Mouse (Mus musculus) small intestine, adult 2 months (tissue): ENCODE data around the gene Mtfp1. TPM values are rescaled to one million over a fixed set of nuclear protein-coding genes. Genes with fewer than 3 reads are reported as not detected.

Experiments
- H3K27ac ChIP-seq: fragments of 200-500 bp; 2 replicates; pipeline ENCODE4 v1.5.1; 2012; ENCODE audit warnings: low read depth, low read length, control low read depth, inconsistent platforms; ENCODE audit not compliant: insufficient read depth
- H3K27me3 ChIP-seq: fragments of 200-500 bp; 2 replicates; pipeline ENCODE4 v1.6.1; 2012; ENCODE audit warnings: mild to moderate bottlenecking, moderate library complexity, low read length, inconsistent platforms; ENCODE audit not compliant: control insufficient read depth, insufficient read depth
- H3K36me3 ChIP-seq: fragments of 200-500 bp; 2 replicates; pipeline ENCODE4 v1.6.1; 2012; ENCODE audit warnings: mild to moderate bottlenecking, low read length, control low read depth, inconsistent platforms; ENCODE audit not compliant: control insufficient read depth, insufficient read depth
- H3K4me1 ChIP-seq: fragments of 200-500 bp; 2 replicates; pipeline ENCODE4 v1.6.1; 2012; ENCODE audit warnings: low read length, inconsistent platforms, mixed read lengths; ENCODE audit not compliant: control insufficient read depth, insufficient read depth, insufficient read length
- H3K4me3 ChIP-seq: fragments of 200-500 bp; 2 replicates; pipeline ENCODE4 v1.5.1; 2012; ENCODE audit warnings: low read depth, mild to moderate bottlenecking, control low read depth, inconsistent platforms, low read length, moderate library complexity
- CTCF ChIP-seq: fragments of 200-500 bp; IDR thresholded peaks from 2 replicates; pipeline ENCODE4 v1.5.1; 2012; ENCODE audit warnings: low read depth, mild to moderate bottlenecking, control low read depth, inconsistent platforms, low read length, moderate library complexity, mixed read lengths; ENCODE audit not compliant: insufficient replicate concordance, insufficient read length; ENCODE audit errors: extremely low read depth
- POLR2A ChIP-seq: fragments of 200-500 bp; IDR thresholded peaks from 2 replicates; pipeline ENCODE4 v1.6.1; 2012; ENCODE audit warnings: low read depth, mild to moderate bottlenecking, control low read depth, inconsistent platforms, low read length, moderate library complexity
- WGBS: fragments of 180-500 bp; shearing (Covaris S2); methylation state at CpG from one replicate; pipeline ENCODE4 v1.1.7; 2018; 5-methylcytosine and 5-hydroxymethylcytosine counted together
- polyA plus RNA-seq: library from polyadenylated mRNA; depleted of rRNA; stranded (reverse); fragments of >200 nt; gene quantifications from 2 replicates; pipeline ENCODE4 v1.2.3, GENCODE M21; 2012

Gene Mtfp1
- polyA plus RNA-seq, 1 experiment = 26.6 TPM

DNA sequence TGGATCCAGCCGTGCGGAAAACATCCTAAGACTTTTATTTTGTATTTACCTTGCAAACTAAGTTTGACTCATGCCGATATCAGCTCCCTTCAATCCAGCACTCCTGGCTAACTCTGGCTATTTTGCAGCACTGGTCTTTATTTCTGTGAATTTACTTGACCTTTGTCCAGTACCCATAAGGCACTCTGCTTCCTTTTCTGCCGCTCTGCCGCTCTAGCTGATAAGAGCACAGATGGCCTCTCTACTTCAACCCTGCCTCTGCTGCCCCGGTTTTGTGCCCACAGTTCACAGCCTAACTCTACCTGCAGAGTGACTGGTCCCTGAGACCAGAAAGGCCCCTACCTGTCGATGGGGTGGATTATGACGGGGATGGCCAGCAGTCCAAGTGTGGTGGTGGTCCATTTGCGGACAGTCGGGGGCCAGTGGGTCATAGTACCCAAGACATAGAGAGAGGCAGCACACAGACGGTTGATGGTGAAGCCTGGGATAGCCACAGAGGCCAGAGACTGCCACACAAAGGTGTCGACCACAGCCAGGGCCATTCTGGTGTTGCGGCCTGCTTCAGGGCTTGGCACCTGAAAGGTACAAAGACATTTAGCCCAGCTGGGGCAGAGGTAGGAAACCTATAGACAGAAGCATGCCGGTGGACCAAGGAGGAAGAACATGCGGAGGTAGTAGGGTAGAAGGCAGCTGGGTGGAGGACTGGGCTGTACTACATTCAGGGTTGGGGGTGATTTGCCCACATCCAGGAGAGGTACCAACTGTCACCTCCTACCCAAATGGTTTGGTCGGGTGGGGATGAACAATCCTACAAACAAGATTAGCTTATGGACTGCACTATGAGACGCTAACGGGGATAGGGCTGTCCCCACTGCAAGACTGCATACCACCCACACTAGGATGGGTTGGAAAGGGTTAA is 1.5 kb downstream of the Mtfp1 start:
- H3K27ac ChIP-seq = peak overlapping the region; percentile 97

DNA sequence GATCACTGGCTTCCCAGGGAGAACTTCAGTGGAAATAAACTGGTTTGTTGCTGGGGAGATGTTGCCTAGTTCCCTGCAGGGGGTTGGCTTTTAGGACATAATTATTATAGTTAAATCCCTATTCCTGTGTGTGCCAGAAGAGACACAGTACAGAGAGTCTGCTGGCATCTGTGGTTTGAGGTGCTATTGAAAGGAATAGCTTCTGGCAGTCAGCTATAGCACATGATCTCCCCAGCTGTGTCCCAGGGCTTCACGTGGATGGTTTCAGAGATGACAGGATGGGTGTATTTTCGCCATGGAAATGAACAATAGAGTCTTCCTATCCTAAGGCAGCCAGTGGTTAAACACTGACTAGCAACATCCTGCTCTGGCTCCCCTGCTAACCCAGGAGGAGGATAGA is 8.0 kb downstream of the Mtfp1 start:
- no peaks in the 10 kb centered on the region for H3K27me3 ChIP-seq
- 67% methylated on average over 2 of the region's 2 CpGs for WGBS
- no peak for TF ChIP-seq CTCF
- TF ChIP-seq POLR2A = no peak
- H3K36me3 ChIP-seq = peaks cover 15% of the 10 kb centered on the region
- H3K4me1 ChIP-seq = no peaks in the 10 kb centered on the region
- H3K27ac ChIP-seq = no peak overlapping the region
- H3K4me3 ChIP-seq = no peak overlapping the region

More for the DNA sequence above, 1.5 kb downstream of the Mtfp1 start:
- Histone ChIP-seq H3K4me3 (peak overlapping the region; percentile 92), H3K36me3 (peaks cover 16% of the 10 kb centered on the region), H3K4me1 (peaks cover 20% of the 10 kb centered on the region), H3K27me3 (no peaks in the 10 kb centered on the region)
- TF ChIP-seq POLR2A = no peak
- no peak for TF ChIP-seq CTCF
- 32% methylated on average over 18 of the region's 18 CpGs for WGBS

DNA sequence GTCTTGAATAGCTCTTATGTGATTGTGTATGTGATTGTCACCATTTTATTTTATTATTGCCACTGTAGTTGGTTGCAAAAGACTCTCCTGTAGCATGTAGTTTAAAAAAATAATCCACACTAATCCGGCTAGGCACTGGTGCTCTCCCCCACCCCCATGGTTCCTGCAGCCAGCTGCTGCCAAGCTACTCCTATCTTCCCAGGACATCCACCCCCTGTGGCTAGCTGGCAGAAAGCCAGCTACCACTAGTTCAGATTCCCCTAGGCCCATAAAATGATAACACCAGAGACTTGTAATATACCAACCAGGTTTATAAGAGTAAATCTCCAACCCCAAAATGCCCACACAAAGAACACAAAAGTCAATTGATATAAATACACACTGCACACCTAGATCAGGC is 9.0 kb downstream of the Mtfp1 start:
- H3K27me3 ChIP-seq = no peaks in the 10 kb centered on the region
- no peak overlapping the region for H3K27ac ChIP-seq
- TF ChIP-seq POLR2A (no peak), CTCF (no peak)
- 19% methylated on average over 1 of the region's 1 CpGs for WGBS
- H3K4me3 ChIP-seq = no peak overlapping the region
- H3K4me1 ChIP-seq = no peaks in the 10 kb centered on the region
- peaks cover 7% of the 10 kb centered on the region for H3K36me3 ChIP-seq

DNA sequence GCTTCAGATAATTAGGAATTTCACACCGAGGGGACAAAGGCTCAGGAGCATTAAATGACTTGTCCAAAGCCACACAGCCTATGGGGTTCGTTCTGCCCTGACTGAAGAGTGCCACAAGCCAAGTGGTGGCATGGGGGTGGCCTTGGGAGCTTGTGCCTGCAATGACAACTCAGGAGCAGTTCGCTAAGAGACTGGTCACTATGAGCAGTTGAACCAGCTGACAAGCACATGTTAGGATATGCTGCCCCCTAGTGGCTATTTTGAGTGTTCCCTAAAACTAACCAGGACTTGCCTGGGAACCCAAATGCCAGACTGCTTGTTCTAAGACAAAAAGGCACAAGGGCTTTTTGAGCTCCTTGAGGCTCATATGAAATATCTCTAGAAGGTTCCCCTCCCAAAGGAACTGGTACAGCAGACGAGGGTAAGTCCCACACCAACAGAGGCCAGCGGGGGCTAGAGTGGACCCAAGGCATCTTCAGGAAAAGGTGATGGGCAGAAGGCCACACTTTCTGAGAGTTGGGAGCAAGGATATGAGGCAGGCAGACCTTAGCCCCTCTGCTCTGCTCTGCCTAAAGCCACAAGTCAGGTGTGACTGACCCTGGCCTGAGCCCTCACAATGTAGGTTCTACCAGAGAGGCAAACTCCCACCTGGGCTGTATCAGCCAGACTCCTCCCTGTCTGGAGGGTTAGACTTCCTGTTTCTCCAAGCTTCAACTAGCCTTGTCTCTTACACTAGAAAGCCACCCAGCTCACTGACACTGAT is 11.7 kb downstream of the Mtfp1 start:
- no peaks in the 10 kb centered on the region for H3K27me3 ChIP-seq
- no peak overlapping the region for H3K4me3 ChIP-seq
- 43% methylated on average over 5 of the region's 5 CpGs for whole genome bisulfite sequencing
- H3K4me1 ChIP-seq = no peaks in the 10 kb centered on the region
- H3K27ac ChIP-seq = no peak overlapping the region
- TF ChIP-seq CTCF (peak; percentile 51; the same call in 1 of the 2 replicates), POLR2A (no peak)
- no peaks in the 10 kb centered on the region for H3K36me3 ChIP-seq

DNA sequence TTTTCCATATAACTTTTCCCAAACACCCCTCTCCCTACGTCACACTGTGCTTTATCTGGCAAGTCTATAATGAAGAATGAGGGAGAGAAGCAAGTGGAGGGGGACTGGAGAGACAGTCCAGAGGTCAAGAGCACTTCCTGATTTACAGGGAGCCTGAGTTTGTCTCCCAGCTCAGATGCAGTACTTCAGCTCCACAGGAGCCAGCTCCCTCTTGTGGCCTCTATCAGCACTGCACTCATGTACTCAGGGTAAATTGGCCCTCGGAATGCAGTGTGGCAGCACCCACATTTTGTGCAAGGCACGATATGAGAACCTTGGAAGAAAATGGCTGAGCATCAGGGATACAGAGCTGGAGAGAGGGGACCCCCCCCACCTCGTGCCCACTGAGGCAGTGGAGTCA is 15.0 kb downstream of the Mtfp1 start:
- H3K4me3 ChIP-seq = no peak overlapping the region
- H3K27ac ChIP-seq = no peak overlapping the region
- no peaks in the 10 kb centered on the region for H3K36me3 ChIP-seq
- H3K4me1 ChIP-seq = no peaks in the 10 kb centered on the region
- TF ChIP-seq CTCF (peak; percentile 87; the same call in 1 of the 2 replicates), POLR2A (no peak)
- H3K27me3 ChIP-seq = no peaks in the 10 kb centered on the region
- 6% methylated on average over 4 of the region's 4 CpGs for WGBS

DNA sequence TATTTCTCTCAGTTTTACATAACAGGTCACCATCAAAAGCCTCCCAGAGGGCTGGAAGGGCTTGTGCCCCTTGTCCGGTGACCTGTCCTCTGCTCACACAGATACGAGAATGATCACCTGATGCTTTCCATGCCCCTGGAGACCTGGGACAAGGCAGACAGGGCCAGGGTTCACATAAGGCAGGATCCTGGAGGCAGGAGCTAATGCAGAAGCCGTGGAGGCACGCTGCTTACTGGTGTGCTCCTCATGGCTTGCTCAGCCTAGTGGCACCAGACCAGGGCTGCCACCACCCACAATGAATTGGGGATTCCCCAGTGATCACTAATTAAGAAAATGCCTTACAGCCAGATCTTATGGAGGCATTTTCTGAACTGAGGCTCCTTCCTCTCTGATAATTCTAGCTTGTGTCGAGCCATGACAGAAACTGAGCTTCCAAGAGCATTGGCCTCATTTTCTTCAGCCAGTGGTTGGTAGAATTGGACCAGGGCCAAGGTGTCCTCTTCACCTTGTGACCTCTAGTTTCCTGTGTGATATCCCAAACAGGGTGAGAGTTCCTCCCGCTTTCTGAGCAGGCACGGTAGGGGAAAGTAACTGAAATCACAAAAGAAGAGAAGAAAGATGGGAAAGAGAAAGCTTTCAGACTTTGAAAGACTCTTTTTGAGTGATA is 16.8 kb downstream of the Mtfp1 start:
- no peaks in the 10 kb centered on the region for H3K36me3 ChIP-seq
- no peak overlapping the region for H3K27ac ChIP-seq
- H3K27me3 ChIP-seq = no peaks in the 10 kb centered on the region
- whole genome bisulfite sequencing = 76% methylated on average over 7 of the region's 7 CpGs
- no peaks in the 10 kb centered on the region for H3K4me1 ChIP-seq
- TF ChIP-seq POLR2A (no peak), CTCF (no peak)
- H3K4me3 ChIP-seq = no peak overlapping the region
